Mouse (Mus musculus) embryonic fibroblast, embryonic 13.5 days (primary cell): ENCODE results near the gene Atp13a2.

Experiments used
- CTCF ChIP-seq: IDR thresholded peaks from 2 replicates; pipeline ENCODE4 v1.5.1; 2011; ENCODE audit warnings: mild to moderate bottlenecking, control low read depth, low read length, moderate library complexity, borderline replicate concordance; ENCODE audit not compliant: insufficient read depth
- POLR2A ChIP-seq: IDR thresholded peaks from 2 replicates; pipeline ENCODE4 v1.6.1; 2011; ENCODE audit warnings: low read depth, mild to moderate bottlenecking, control low read depth, low read length, moderate library complexity

DNA sequence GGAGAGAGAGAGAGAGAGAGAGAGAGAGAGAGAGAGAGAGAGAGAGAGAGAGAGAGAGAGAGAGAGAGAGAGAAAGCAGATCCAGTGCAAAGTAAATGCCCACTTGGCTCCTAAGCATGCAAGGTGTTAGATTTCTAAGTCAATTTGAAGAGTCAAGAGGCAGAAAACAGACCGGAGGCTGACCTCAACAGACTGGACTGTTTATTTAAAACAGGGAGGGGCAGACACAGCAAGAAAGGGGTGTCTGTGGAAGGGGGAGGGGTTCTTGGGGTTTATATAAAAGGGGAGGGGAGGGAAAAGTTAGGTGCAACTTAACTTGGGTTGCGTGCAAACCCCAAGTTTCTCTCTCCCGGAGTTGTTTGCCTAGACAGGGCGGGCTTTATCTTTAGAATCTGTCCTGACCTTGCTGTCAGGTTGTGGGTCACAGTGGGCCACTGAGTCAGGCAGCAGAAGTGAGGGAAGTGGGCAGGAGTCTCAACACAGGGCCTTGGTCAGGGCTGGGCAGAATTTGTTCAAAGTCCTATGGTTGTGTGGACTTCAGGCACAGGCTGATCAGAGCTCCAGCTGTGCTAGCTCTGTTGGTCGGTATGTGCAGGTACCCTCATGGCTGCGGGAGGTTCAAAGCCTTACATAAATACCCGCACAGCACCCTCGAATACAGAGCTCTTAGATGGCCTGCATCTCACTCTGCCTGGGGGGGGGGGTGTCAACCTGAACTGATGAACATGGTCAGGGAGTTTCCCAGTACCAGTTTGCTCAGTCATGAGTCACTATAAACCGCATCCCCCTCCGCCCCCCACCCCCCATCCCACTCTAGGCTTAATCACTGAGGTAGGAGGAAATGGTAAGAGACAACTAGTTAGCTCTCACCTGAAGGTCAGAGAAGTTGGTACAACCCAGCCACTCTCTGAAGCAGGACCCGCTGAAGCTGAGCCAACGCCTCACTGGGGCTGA is 38.9 kb upstream of the Atp13a2 start:
- TF ChIP-seq CTCF (no peak), POLR2A (no peak)
